Mouse (Mus musculus) layer of hippocampus, adult 8-10 months (tissue): ENCODE data around the gene Plxnc1. TPM values are rescaled to one million over a fixed set of nuclear protein-coding genes. Genes with fewer than 3 reads are reported as not detected.

Experiments
- DNase-seq, 2 experiments: peaks; one replicate each; pipeline ENCODE4 v3.0.0; 2022; ENCODE audit warnings: low spot score in 2 of 2
- total RNA-seq, 4 experiments: library from RNA; stranded (reverse); gene quantifications; 2 replicates each; pipeline ENCODE4 v1.2.4; 2022

Plxnc1 gene
- total RNA-seq, 4 experiments from 2014 or later, result 30.9 to 40.3 (median 35.4) TPM

- no peak for DNase-seq
These were observed 73.5 kb downstream of the Plxnc1 start for GRCm38 (mm10) chr10:94871102-94871501.

- DNase-seq, result no peak
These were observed 77.4 kb downstream of the Plxnc1 start for GRCm38 (mm10) chr10:94866995-94867856.

- DNase-seq, result no peak
These were observed 79.4 kb downstream of the Plxnc1 start for GRCm38 (mm10) chr10:94865206-94865605.

GRCm38 (mm10) chr10:94864199-94864928 lies 80.3 kb downstream of the Plxnc1 start:
- DNase-seq, result no peak

GRCm38 (mm10) chr10:94863251-94863650 lies 81.4 kb downstream of the Plxnc1 start:
- no peak for DNase-seq

GRCm38 (mm10) chr10:94860870-94861269 lies 83.8 kb downstream of the Plxnc1 start:
- DNase-seq, result no peak

GRCm38 (mm10) chr10:94858277-94859033 lies 86.2 kb downstream of the Plxnc1 start:
- no peak for DNase-seq

- DNase-seq, result no peak
These were observed 94.1 kb downstream of the Plxnc1 start for GRCm38 (mm10) chr10:94850565-94850964.

GRCm38 (mm10) chr10:94849930-94850329 lies 94.7 kb downstream of the Plxnc1 start:
- no peak for DNase-seq

GRCm38 (mm10) chr10:94849360-94849759 lies 95.3 kb downstream of the Plxnc1 start:
- no peak for DNase-seq

GRCm38 (mm10) chr10:94848344-94848743 lies 96.3 kb downstream of the Plxnc1 start:
- DNase-seq, result no peak

GRCm38 (mm10) chr10:94846501-94847105 lies 98.0 kb downstream of the Plxnc1 start:
- no peak for DNase-seq

GRCm38 (mm10) chr10:94844692-94845091 lies 99.9 kb downstream of the Plxnc1 start:
- DNase-seq, result no peak

GRCm38 (mm10) chr10:94835874-94836273 lies 108.8 kb downstream of the Plxnc1 start:
- no peak for DNase-seq

- DNase-seq, result peak; percentile 86 to 87
These were observed 115.2 kb downstream of the Plxnc1 start for GRCm38 (mm10) chr10:94829407-94829806.

- DNase-seq, result no peak
These were observed 115.9 kb downstream of the Plxnc1 start for GRCm38 (mm10) chr10:94828734-94829230.

- no peak for DNase-seq
These were observed 116.5 kb downstream of the Plxnc1 start for GRCm38 (mm10) chr10:94827890-94828733.

GRCm38 (mm10) chr10:94827325-94827724 lies 117.3 kb downstream of the Plxnc1 start:
- DNase-seq, result no peak

GRCm38 (mm10) chr10:94826436-94826835 lies 118.2 kb downstream of the Plxnc1 start:
- no peak for DNase-seq

GRCm38 (mm10) chr10:94825951-94826350 lies 118.7 kb downstream of the Plxnc1 start:
- no peak for DNase-seq
